Mouse (Mus musculus) 416B (cell line): ENCODE results near the gene Snap91.

Experiments used
- DNase-seq: peaks from one replicate; pipeline ENCODE4 v3.0.0; 2011; ENCODE audit warnings: low read depth

The Snap91 gene

DNA sequence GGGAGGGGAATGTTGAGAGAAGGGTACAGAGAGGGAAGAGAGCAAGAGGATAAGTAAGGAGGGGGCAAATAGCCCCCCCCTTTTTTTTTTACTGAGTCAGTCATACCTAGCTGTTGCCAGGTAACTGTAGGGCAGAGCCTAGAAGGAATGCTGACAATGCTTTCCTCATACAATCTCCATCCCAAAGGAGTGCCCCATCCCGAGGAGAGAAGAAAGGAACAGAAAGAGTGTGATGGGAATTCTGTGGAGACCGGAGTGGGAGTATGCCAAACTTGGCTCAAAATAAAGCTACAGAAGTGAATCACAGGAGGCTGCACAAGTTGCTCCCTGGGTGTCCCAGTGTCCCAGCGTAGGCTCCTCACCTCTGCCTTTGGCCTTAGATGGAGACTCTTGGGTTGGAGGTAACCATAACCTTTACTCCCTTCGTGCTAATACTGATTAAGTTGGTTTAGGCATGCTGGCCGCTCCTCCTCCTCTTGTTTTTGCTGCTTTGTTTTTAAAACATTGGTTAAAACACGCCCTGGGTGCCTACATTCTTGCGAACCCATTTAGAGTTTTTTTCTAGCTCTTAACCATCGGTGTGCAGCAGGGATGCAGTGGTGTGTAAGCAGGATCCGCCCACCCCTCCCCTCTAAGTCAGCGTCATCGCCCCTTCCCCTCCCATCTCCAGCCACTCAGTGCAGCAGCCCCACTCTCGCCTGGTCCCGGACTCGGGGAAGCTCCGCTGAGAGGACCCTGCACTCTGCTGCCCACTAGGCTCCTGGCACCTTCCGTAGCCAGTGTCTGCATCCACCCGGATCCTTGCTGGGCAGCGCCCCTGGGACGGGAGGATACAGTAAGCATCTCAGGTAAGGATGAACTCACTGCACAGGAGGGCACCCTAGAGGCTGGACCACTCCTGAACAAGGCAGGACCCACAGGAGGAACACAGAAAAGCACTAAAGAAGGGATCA, 137.2 kb downstream of the Snap91 start, which contains the start of gene Prss35:
TSS of gene Prss35 (plus strand) at position 691 of the 953 bp plus-strand sequence.
- DNase-seq: no peak

DNA sequence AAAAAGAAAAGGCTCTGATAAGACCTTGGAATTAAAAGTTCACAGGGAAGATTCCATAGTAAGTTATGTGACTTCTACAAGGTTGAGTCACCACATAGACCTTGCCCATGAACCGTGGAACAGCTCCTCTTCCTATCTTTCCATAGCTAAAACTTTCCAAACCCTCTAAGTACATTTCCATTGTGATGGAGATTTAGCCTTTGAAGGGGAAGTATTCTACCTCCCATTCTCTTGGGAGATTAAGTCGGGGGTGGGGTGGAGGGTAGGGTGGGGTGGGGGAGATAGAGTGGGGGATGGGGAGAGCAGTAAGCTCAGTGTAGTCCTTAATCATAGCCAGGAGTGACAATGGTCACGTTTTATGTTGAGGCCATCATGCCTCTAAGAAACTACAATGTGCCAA, 140.5 kb downstream of the Snap91 start:
- no peak for DNase-seq

DNA sequence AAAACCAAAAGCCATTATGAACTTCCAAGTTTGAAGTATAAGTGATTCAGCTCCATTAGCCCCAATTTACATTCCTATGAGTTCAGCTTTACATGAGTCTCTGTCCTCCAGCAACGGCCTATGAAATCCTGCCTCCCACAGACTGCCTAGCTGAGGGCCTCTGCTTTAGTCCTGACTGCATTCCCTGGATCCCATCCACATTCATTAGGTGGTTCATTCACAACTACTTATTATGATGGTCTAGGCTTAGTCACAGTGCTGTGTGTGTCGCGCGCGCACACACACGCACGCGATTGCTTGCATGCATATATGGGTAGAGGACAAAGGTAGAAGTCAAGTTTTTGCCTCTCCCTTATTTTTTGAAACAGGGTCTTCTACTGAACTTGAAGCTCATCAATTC, 141.7 kb downstream of the Snap91 start:
- no peak for DNase-seq

DNA sequence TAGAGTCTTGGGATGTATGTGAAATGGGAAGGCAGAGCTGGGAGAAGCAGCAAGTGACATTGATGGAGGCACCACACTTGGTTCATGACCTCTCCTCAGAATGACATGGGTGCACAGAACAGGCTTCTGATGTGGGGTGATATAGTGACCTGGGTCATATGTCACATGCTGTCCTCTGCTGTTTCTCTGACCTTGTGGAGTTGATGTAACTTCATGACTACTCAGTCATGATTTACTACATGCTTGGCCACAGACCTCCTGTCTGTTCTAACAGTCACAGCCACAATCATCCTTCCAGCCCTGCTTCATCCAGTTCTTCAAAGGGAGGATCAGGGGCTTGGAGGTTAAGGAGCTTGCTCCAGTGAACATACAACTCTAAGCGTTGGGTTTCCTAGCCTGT, 142.4 kb downstream of the Snap91 start:
- no peak for DNase-seq

DNA sequence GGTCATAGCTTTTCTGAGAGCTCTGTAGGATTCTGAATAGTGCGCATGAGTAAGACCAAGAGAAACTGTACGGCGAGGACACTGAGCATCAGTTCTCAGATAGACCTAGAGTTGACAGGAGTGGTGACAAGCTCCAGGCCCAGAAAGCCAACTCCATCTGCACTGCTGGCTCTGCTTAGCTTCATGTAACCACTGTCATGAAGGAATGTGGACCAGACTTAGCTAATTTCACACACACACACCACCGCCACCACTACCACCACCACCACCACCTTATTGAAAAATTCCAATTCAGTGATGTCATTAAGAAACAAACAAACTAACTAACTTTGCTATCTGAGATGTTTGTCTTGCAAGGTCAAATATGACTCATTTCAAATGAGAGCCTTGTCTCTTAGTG, 143.5 kb downstream of the Snap91 start:
- no peak for DNase-seq

DNA sequence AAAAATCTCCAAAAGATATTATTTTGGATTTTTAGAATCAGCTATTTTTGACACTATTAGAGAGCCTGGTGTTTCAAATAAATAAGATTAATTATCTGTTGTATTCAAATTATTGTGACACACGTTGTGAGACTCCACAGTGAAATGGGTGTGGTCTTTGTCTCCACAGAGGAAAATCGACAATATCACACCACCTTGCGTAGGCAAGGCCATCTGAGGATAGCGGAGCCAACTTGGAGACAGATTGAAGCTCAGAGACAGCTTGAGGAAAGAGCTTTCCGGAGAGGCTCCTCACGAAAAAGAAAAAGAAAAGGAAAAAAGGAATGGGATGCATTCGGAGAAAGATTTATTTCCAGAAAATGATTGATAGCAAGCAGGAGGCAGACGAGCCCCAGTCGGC, 145.7 kb downstream of the Snap91 start:
- no peak for DNase-seq

DNA sequence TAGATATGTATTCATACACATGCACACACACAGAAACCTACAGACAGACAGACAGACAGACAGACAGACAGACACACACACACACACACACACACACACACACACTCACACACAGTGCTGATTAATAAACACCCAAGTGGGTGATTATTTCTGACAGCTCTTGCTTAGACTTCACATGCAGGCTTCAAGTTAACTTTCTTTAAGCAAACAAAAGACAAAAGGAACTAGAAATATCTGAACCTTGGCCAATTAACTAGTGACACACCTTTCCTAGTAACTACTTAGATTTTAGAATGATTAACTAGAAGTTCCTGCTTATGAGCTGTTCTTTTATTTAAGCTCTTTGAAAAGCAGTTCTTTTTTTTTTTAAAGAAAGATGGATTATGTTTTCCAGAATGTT, 146.1 kb downstream of the Snap91 start:
- DNase-seq: no peak

DNA sequence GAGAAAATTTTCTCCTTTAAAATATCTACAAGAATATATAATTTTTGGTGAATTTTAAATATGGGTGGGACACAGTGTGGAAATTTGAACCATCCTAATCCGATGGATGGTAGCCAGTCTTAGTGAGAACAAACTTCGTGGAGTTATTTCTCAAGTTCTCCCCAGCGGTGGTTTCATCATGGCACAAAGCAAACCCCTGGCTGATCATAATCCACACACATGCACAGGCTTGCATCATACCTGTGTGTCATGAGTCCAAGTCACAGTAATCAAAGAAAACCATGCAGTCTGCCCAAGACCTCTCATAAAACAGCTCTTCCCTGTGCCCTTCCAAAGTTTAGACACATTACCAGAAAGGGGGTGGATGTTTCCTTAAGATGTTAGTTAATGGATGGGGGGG, 150.6 kb downstream of the Snap91 start:
- DNase-seq: no peak

DNA sequence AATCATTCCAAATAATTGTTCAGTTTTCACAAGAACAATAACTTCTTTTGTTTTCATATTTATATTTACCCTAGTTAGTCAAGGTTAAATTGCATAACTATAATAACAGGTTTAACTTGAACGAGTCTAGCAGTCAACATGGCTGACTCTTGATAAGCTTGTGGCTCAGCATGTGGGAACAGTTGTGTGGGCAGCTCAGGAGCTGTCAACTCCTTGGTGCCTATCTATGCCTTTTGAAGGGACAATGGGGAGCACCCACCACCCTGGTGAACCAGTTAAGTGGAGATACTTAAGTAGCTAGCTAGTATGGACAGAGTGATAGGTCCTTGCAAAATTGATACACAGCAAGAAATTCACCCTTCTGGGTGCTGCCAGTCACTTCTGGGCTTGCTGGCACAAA, 151.4 kb downstream of the Snap91 start:
- DNase-seq: no peak

DNA sequence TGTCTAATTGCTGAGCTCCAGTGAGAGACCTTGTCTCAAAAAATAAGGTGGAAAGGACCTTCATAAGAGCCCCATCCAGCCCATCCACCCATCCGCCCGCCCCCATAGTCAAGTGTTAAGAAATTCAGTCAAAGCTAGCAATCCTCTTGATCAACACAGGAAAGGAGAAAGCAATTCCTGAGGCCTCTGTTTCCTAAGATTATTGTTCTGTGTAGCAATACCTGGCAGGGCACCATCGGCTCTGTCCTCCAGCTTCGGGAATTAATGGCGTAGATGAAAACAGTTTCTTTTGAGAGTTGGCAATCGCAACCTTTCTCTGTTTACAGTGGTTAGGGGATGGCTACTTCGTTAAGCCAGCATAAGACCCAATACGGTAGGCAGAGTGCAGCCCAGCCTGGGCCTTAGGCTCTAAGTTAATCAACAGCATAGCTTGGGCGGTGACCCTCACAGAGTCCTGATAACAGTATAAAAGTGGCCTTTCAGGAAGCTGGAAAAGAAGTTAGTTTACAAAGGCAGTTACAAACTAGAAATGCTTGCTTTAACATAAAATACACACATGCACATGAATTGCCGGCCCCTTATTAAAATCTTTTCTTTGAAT, 152.1 kb downstream of the Snap91 start:
- no peak for DNase-seq

DNA sequence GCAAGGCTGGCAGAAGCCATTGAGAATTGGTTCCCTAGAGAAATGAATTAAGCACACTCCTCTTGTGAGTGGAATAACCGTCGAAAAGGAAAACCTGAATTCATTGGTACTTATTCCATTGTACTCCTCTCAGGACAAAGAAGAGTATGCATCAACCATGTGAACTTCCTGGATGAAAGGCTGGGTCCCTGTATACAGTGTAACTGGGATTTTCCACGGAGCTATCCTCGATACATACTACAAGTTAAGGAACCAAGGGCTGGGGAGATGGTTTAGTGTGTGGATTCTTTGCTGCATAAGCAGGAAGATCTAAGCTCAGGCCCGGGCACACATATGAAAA, 154.1 kb downstream of the Snap91 start:
- no peak for DNase-seq

DNA sequence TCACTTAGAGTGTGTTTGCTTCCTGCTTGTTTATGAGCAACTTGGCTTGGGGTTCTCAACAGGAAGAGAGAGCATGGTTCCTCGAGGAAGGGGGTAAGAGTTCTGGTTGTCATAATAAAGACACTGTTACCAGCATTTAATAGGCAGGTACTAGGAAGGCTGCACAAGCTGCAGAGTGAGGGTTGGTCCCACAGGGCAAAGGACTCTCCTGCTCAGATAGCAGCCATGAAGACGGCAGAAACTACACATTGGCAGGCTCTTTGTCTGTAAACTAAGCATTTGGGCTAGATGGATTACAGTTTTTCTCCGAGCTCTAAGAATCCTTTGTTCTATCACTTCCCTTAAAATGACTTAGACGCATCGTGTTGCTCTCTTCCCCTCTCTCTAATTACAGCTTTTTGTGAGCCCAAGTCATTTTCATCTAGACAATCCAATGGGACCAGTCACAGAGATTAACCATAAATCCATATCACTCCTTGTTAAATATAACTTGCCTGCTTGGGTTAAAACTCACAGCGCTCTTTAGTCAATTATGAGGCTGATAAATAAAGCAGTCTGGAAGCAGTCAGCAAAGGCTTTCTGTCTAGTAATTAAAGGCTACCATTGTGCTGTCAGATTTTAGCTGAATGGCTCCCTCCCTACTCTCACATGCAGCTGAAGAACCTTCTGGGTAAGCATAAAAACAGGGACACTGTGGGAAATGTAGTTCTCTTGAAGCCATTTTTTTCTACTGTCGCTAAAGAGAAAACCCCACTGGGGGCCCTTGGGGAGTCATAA, 154.7 kb downstream of the Snap91 start:
- DNase-seq: no peak

DNA sequence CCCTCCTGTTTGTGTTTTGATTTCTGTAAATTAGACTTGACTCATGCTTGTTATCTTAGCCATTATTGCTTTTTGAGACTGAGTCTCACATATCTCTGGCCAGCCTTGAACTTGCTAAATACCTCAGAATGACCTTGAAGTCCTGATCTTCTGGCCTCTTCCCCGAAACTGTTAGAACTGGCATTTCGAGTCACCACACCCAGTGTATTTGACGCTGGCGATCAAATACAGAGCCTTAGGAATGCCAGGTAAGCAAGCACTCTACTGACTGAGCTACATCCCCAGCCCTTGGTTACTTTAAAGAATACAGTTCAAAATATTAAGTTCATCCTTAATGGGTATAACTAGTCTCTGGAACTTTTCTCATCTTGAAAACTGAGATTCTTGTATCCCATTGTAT, 155.4 kb downstream of the Snap91 start:
- no peak for DNase-seq

DNA sequence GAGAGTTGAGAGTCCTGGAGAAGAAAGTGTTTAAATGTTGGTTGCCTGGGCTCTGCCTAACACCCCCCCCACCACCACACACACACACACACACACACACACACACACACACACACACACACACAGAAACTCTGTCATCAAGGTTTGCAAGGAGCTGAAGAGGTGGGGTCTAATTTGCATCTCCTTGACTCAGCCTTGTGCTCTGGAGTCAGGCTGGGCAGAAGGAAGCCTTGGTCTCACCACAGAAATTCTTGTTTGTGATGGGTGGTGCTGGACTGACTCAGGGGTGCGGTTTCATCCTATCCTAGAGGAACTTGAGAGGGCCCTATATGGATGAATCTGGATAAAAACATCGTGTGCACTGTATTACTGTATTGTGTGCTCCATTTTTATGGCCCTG, 159.7 kb downstream of the Snap91 start:
- no peak for DNase-seq

DNA sequence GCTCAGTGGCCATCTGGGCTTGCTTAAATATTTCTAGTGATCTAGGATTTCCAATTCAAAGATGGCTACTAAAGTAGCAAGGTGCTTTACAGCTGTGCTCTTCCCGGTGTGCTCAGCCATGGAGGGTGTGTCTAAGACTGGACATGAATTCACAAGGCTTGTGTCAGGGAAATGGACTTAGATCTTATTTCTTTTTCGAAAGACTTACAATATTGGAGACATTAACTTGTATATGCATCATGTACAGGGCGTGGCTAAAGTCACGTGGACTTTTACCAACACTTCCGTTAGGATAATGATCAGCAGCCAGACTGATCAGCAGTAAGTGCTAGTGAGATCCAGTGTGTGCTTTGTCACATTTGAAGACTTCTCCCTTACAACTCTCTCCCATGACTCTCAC, 160.2 kb downstream of the Snap91 start:
- no peak for DNase-seq

DNA sequence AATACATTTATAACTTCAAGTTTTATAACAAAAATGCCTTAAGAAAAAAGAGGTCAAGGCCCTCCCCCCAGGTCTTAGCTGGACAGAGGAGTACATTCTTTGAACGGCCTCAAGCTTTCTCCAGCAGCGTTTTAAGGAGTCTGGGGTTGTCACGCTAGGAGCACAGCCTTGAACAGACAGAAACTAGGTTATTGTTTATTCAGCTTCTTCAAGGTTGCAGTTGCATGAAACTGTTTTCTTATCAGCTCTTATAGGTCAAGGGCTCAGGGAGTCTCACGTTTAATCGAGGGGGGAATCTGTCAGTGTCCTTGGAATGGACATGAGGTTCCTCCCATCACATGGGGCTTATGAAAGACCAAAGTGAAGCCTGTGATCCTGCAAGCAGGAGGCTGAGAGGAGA, 163.3 kb downstream of the Snap91 start:
- DNase-seq: no peak

DNA sequence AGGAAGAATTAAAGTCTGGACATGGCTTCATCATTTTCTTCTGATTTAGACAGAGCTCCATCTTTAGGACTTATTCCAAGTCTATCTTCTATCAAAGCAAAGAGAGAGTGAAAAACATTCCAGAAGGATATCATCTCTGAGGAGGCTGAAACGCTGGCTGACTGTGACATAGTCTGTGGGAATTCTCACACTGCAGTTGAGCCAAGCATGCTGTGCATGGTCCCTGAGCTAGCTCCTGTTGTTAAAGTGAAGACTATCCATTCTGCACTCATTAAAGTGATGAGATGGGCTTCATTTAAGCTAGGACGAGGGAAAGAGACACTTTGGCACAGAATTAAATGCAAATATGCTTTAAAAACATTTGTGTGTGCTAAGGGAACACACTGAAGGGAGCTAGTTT, 163.9 kb downstream of the Snap91 start:
- DNase-seq: no peak
